Mouse (Mus musculus) heart, embryonic 14.5 days (tissue): Measurements from ENCODE around the gene Cd93. TPM values are rescaled to one million over a fixed set of nuclear protein-coding genes. Genes with fewer than 3 reads are reported as not detected.
A peak's percentile ranks its signal among the peaks of the same experiment; 100 is the strongest.

Experiments used
- ATAC-seq: fragments of 200-750 bp; cut with Nextera tagmentation; 2 replicates; pipeline ENCODE4 v1.8.0; 2017; ENCODE audit warnings: low read depth, moderate TSS enrichment; ENCODE audit not compliant: insufficient number of reproducible peaks, insufficient read depth, low FRiP score
- H3K27ac ChIP-seq, 2 experiments: fragments of 200-500 bp in 1 of 2; fragments of 300-500 bp in 1 of 2; sonication (generic) in 1 of 2; replicated peaks in 1 of 2; 2 replicates each; pipeline ENCODE4 v1.5.1; 2012 to 2014; ENCODE audit warnings: low read depth in 2 of 2, low read length in 2 of 2, control low read depth in 1 of 2, mild to moderate bottlenecking in 1 of 2, mixed read lengths in 1 of 2; ENCODE audit not compliant: control insufficient read depth in 1 of 2, insufficient read depth in 1 of 2
- H3K27me3 ChIP-seq: fragments of 300-500 bp; sonication (generic); 2 replicates; pipeline ENCODE4 v1.6.1; 2014; ENCODE audit warnings: mild to moderate bottlenecking, low read length, control low read depth; ENCODE audit not compliant: control insufficient read depth, insufficient read depth
- H3K36me3 ChIP-seq: fragments of 300-500 bp; sonication (generic); 2 replicates; pipeline ENCODE4 v1.6.1; 2014; ENCODE audit warnings: mild to moderate bottlenecking, control low read depth, low read length, mixed read lengths; ENCODE audit not compliant: control insufficient read depth, insufficient read depth
- H3K4me1 ChIP-seq, 2 experiments: fragments of 200-500 bp in 1 of 2; fragments of 300-500 bp in 1 of 2; sonication (generic) in 1 of 2; 2 replicates each; pipeline ENCODE4 v1.6.1; 2012 to 2014; ENCODE audit warnings: low read length in 2 of 2, control low read depth in 1 of 2, mixed read lengths in 1 of 2; ENCODE audit not compliant: control insufficient read depth in 2 of 2, insufficient read depth in 2 of 2
- H3K4me2 ChIP-seq: fragments of 300-500 bp; sonication (generic); 2 replicates; pipeline ENCODE4 v1.6.1; 2014; ENCODE audit warnings: mild to moderate bottlenecking, low read length
- H3K4me3 ChIP-seq, 2 experiments: fragments of 200-500 bp in 1 of 2; fragments of 300-500 bp in 1 of 2; sonication (generic) in 1 of 2; 2 replicates each; pipeline ENCODE4 v1.5.1; 2012 to 2014; ENCODE audit warnings: low read length in 2 of 2, mild to moderate bottlenecking in 2 of 2, control low read depth in 1 of 2, low read depth in 1 of 2, moderate library complexity in 1 of 2; ENCODE audit not compliant: control insufficient read depth in 1 of 2, insufficient read depth in 1 of 2
- H3K9ac ChIP-seq: fragments of 300-500 bp; sonication (generic); 2 replicates; pipeline ENCODE4 v1.6.1; 2014; ENCODE audit warnings: mild to moderate bottlenecking, low read length
- H3K9me3 ChIP-seq: fragments of 300-500 bp; sonication (generic); 2 replicates; pipeline ENCODE4 v1.6.1; 2016; ENCODE audit warnings: low read length, control low read depth; ENCODE audit not compliant: control insufficient read depth
- WGBS: fragments of 180-500 bp; shearing (Covaris S2); extraction: QIAGEN DNeasy Blood & Tissue Kit; methylation state at CpG from one replicate; pipeline ENCODE4 v1.1.7; 2014; 5-methylcytosine and 5-hydroxymethylcytosine counted together
- polyA plus RNA-seq: library from polyadenylated mRNA; unstranded; fragments of >200 nt; fragmentation: Nextera tagmentation; extraction: Ambion mirVana; gene quantifications from 2 replicates; pipeline ENCODE4 v1.2.1, GENCODE M21; 2014

Gene Cd93
- polyA plus RNA-seq, 1 experiment from 2014 or later: 32.0 TPM

- Histone ChIP-seq H3K4me2 (no peak overlapping the region), H3K27ac (no peak overlapping the region), H3K4me3 (no peak overlapping the region), H3K36me3 (no peaks in the 10 kb centered on the region), H3K27me3 (peaks cover 19% of the 10 kb centered on the region), H3K9ac (no peak overlapping the region), H3K9me3 (no peaks in the 10 kb centered on the region), H3K4me1 (peaks cover 10 to 13% of the 10 kb centered on the region in 2 experiments; a peak in 3 of 4 replicates)
- WGBS: 91% methylated on average over 5 of the region's 5 CpGs
- ATAC-seq: no peak
Observed at GRCm38 (mm10) chr2:148398901-148399685, 44.3 kb downstream of the Cd93 start.

GRCm38 (mm10) chr2:148397784-148398100 lies 45.6 kb downstream of the Cd93 start:
- 0 out of 2 replicates have a peak, but pooled peaks have one; percentile 26 for ATAC-seq
- Histone ChIP-seq H3K4me1 (peaks cover 10 to 13% of the 10 kb centered on the region in 2 experiments; a peak in 3 of 4 replicates), H3K9me3 (no peaks in the 10 kb centered on the region), H3K27me3 (peaks cover 19% of the 10 kb centered on the region), H3K27ac (no peak overlapping the region), H3K4me3 (no peak overlapping the region), H3K9ac (no peak overlapping the region), H3K4me2 (no peak overlapping the region), H3K36me3 (no peaks in the 10 kb centered on the region)
- 50% methylated on average over 1 of the region's 1 CpGs for WGBS

DNA sequence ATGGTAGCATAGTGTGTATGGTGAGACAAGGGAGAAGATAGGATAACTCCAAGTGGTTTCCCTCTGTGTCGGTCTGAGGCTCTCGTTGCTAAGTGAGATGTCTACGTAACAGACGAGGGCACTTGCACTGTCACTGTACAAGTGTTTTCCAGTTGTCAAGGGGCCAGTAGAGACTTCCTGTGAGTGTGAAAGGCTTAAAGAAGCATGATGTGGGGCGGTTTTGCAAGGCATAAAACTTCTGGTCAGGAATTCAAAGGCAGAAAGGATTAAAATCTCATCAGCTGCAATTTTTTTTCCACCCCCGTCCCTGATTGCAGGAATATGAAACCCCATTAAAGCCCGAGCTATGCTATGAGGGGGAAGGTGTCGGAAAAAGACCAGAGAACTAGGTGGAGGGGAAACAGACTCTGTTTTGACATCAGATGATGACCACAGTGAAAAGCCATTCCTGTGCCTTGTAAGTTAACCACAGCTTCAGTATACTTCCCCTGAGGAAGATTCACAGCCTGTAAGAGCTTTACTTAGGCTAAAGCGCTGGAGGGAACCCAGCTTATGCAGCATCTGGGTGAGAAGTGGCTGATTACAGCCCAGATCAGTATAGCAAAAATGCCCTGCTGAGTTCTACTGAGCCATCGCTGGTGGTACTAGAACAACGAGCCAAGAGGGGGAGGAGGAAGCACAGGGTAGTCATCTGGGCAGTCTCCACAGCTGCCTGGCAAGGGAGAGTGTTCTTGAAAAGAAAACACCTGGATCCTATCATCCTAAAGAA lies 46.2 kb downstream of the Cd93 start:
- H3K4me1 ChIP-seq: peaks cover 10 to 13% of the 10 kb centered on the region in 2 experiments; a peak in 3 of 4 replicates
- peak overlapping the region; percentile 11; the same call in 1 of the 2 replicates for H3K4me2 ChIP-seq
- H3K36me3 ChIP-seq: no peaks in the 10 kb centered on the region
- H3K27ac ChIP-seq: no peak overlapping the region
- ATAC-seq: no peak; the same call in 1 of the 2 replicates
- peaks cover 22% of the 10 kb centered on the region for H3K27me3 ChIP-seq
- H3K4me3 ChIP-seq: no peak overlapping the region
- H3K9me3 ChIP-seq: no peaks in the 10 kb centered on the region
- 31% methylated on average over 11 of the region's 11 CpGs for WGBS
- H3K9ac ChIP-seq: no peak overlapping the region

- peaks cover 23% of the 10 kb centered on the region for H3K27me3 ChIP-seq
- peak overlapping the region; percentile 99 for H3K4me2 ChIP-seq
Observed at GRCm38 (mm10) chr2:148396209-148396608, 47.2 kb downstream of the Cd93 start.

GRCm38 (mm10) chr2:148395131-148396051 lies 48.0 kb downstream of the Cd93 start, which contains the start of gene Sstr4:
Gene Sstr4, plus strand, starts transcription at chr2:148395344.
- peak; percentile 49 for ATAC-seq
- H3K36me3 ChIP-seq: no peaks in the 10 kb centered on the region
- peak within 1 kb of the TSS; percentile 99 for H3K4me2 ChIP-seq
- peak within 1 kb of the TSS; percentile 59 for H3K4me3 ChIP-seq
- no peak within 1 kb of the TSS for H3K27ac ChIP-seq
- H3K27me3 ChIP-seq: peaks cover 29% of the 10 kb centered on the region
- WGBS: 4% methylated on average over 83 of the region's 83 CpGs
- no peaks in the 10 kb centered on the region for H3K9me3 ChIP-seq
- H3K9ac ChIP-seq: peak within 1 kb of the TSS; percentile 61
- peaks cover 10 to 13% of the 10 kb centered on the region in 2 experiments; a peak in 3 of 4 replicates for H3K4me1 ChIP-seq

More at GRCm38 (mm10) chr2:148396209-148396608, 47.2 kb downstream of the Cd93 start:
- ATAC-seq: no peak
- Histone ChIP-seq H3K9me3 (no peaks in the 10 kb centered on the region), H3K27ac (no peak overlapping the region), H3K4me3 (no peak overlapping the region), H3K4me1 (peaks cover 10 to 13% of the 10 kb centered on the region in 2 experiments; a peak in 3 of 4 replicates), H3K9ac (no peak overlapping the region), H3K36me3 (no peaks in the 10 kb centered on the region)
- 67% methylated on average over 10 of the region's 10 CpGs for WGBS

DNA sequence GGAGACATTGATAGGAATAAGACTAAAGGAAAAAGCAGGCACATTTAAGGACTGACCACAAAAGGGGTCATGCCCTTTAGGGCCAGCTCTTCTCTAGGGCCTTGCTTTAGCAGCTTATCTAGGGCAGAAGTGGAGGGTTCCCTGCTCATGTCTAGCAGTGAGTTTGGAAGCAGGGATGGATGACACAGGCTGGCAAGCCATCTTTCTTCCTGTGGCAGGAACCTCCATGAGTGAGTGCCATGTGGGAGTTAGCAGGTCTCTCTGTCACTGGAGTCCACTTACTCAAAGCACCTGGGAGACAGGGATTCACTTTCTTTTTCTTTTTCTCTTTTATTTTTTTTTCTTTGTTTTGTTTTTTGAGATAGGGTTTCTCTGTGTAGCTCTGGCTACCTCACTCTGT lies 49.5 kb downstream of the Cd93 start:
- H3K27me3 ChIP-seq: peaks cover 29% of the 10 kb centered on the region
- ATAC-seq: no peak

GRCm38 (mm10) chr2:148393149-148393548 lies 50.2 kb downstream of the Cd93 start:
- H3K27me3 ChIP-seq: peaks cover 29% of the 10 kb centered on the region
- H3K9ac ChIP-seq: no peak overlapping the region
- ATAC-seq: no peak
- H3K36me3 ChIP-seq: no peaks in the 10 kb centered on the region
- no peaks in the 10 kb centered on the region for H3K9me3 ChIP-seq
- H3K4me1 ChIP-seq: peaks cover 10 to 13% of the 10 kb centered on the region in 2 experiments; a peak in 3 of 4 replicates
- no peak overlapping the region for H3K4me3 ChIP-seq
- no peak overlapping the region for H3K27ac ChIP-seq
- WGBS: 68% methylated on average over 1 of the region's 1 CpGs
- no peak overlapping the region for H3K4me2 ChIP-seq

More for the DNA sequence above, 49.5 kb downstream of the Cd93 start:
- H3K36me3 ChIP-seq: no peaks in the 10 kb centered on the region
- no peak overlapping the region for H3K9ac ChIP-seq
- H3K9me3 ChIP-seq: no peaks in the 10 kb centered on the region
- no peak overlapping the region for H3K4me3 ChIP-seq
- peaks cover 10 to 13% of the 10 kb centered on the region in 2 experiments; a peak in 3 of 4 replicates for H3K4me1 ChIP-seq
- H3K27ac ChIP-seq: no peak overlapping the region
- no peak overlapping the region for H3K4me2 ChIP-seq
